Mouse (Mus musculus): ENCODE data around the gene Hspa5. TPM values are rescaled to one million over a fixed set of nuclear protein-coding genes. Genes with fewer than 3 reads are reported as not detected.
"Not testable (repeated sequence)": the region's sequence is repeated elsewhere in the genome, so short reads cannot be mapped to it uniquely, and the experiment has no call there.

Gene Hspa5
- polyA plus RNA-seq, 2 experiments = 253 to 479 TPM

DNA sequence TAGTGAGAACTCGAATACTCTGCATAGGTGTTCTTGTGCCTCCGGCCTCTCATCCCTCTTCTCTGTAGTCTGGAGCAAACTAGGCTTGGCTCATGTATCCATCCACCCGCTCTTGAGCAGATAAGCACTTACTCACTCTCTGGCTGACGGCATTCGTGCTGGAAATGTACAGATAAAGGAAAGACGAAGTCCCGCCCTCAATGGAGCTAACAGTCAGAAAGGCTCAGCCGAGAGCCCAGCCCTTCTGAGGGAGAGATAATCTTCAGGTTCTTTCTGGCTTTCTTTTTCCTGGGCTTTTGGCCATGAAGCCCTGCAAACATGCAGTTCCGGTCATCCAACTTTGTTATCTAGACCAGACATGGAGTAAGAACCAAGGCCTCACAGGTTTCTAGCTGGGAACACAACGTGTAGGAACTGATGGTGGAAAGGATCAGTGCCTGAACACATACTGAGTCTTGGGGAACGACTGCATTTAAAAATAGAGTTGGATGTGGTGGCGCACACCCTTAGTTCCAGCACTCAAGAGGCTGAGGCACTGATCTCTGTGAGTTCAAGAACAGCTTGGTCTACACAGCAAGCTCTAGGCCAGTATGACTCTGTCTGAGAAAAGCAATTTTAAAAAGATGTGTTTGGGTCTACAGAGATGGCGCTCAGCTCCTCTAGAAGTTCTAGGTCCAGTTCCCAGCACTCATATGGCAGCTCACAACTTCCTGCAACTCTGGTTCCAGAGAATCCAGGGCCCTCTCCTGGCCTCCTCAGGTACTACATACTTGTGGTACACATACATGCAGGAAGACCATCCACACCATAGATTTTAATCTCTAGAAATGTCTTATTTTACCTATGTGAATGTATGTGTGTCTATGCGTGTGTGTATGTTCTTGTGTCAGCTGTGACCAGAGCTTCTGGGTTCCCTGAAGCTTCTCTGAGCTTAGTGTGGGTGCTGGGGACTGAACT, 11.6 kb downstream of the Hspa5 start:
- DNase-seq (ENCODE audit: low read depth in 3 of 3, low spot score in 3 of 3) (peak; percentile 96 to 97 (median 97)), ATAC-seq (ENCODE audit: insufficient read depth) (peak; percentile 97)
- Histone ChIP-seq H3K4me1 (replicated peaks; ENCODE audit: control insufficient read depth in 2 of 2, insufficient read depth in 2 of 2, low read length in 1 of 2) (peaks cover 23 to 27% of the 10 kb centered on the region in 2 experiments), H3K27me3 (ENCODE audit: control insufficient read depth, insufficient read depth, low read length) (no peaks in the 10 kb centered on the region), H3K4me3 (ENCODE audit: insufficient read depth in 1 of 2, low read depth in 2 of 2, low read length in 2 of 2) (peak overlapping the region; percentile 6 to 28; a peak in 3 of 4 replicates), H3K9ac (replicated peaks) (peak overlapping the region; percentile 71), H3K4me2 (ENCODE audit: low read depth) (peak overlapping the region; percentile 76), H3K9me3 (ENCODE audit: control insufficient read depth, low read length) (no peaks in the 10 kb centered on the region), H3K36me3 (replicated peaks; ENCODE audit: control insufficient read depth, insufficient read depth, low read depth) (peaks cover 42% of the 10 kb centered on the region), H3K27ac (peak overlapping the region; percentile 98)
- TF ChIP-seq EP300 (IDR thresholded peaks at IDR 0.05; ENCODE audit: low read depth) = peak; percentile 92
- no peak for TF ChIP-seq CTCF (IDR thresholded peaks at IDR 0.05; ENCODE audit: low read depth)
- WGBS (ENCODE audit: insufficient replicate concordance) = 25% methylated on average over 14 of the region's 14 CpGs

GRCm38 (mm10) chr2:34784085-34784484, 12.3 kb downstream of the Hspa5 start:
- DNase-seq (ENCODE audit: low read depth in 3 of 3, low spot score in 3 of 3) (peak; percentile 56 to 68 (median 65)), ATAC-seq (ENCODE audit: insufficient read depth) (peak; percentile 18; the same call in 1 of the 2 replicates)
- peaks cover 37% of the 10 kb centered on the region for H3K36me3 ChIP-seq (replicated peaks; ENCODE audit: control insufficient read depth, insufficient read depth, low read depth)
- H3K9me3 ChIP-seq (ENCODE audit: control insufficient read depth, low read length) = no peaks in the 10 kb centered on the region
- H3K27me3 ChIP-seq (ENCODE audit: control insufficient read depth, insufficient read depth, low read length) = no peaks in the 10 kb centered on the region
- H3K27ac ChIP-seq = peak overlapping the region; percentile 98
- 71% methylated on average over 2 of the region's 2 CpGs for WGBS (ENCODE audit: insufficient replicate concordance)
- TF ChIP-seq CTCF (IDR thresholded peaks at IDR 0.05; ENCODE audit: low read depth) (peak; percentile 98), EP300 (IDR thresholded peaks at IDR 0.05; ENCODE audit: low read depth) (no peak)
- H3K4me1 ChIP-seq (replicated peaks; ENCODE audit: control insufficient read depth in 2 of 2, insufficient read depth in 2 of 2, low read length in 1 of 2) = peaks cover 23 to 27% of the 10 kb centered on the region in 2 experiments
- no peak overlapping the region for H3K4me3 ChIP-seq (ENCODE audit: insufficient read depth in 1 of 2, low read depth in 2 of 2, low read length in 2 of 2)
- peak overlapping the region; percentile 76; the same call in 1 of the 2 replicates for H3K4me2 ChIP-seq (ENCODE audit: low read depth)
- H3K9ac ChIP-seq (replicated peaks) = peak overlapping the region; percentile 51

- Histone ChIP-seq H3K9ac (replicated peaks) (no peak overlapping the region), H3K27me3 (ENCODE audit: control insufficient read depth, insufficient read depth, low read length) (no peaks in the 10 kb centered on the region), H3K4me2 (ENCODE audit: low read depth) (peak overlapping the region; percentile 32; the same call in 1 of the 2 replicates), H3K36me3 (replicated peaks; ENCODE audit: control insufficient read depth, insufficient read depth, low read depth) (peaks cover 5% of the 10 kb centered on the region), H3K27ac (no peak overlapping the region; the same call in 1 of the 2 replicates), H3K4me1 (replicated peaks; ENCODE audit: control insufficient read depth in 2 of 2, insufficient read depth in 2 of 2, low read length in 1 of 2) (no peaks in the 10 kb centered on the region), H3K9me3 (ENCODE audit: control insufficient read depth, low read length) (no peaks in the 10 kb centered on the region), H3K4me3 (ENCODE audit: insufficient read depth in 1 of 2, low read depth in 2 of 2, low read length in 2 of 2) (no peak overlapping the region; a peak in 1 of 4 replicates)
- DNase-seq (ENCODE audit: low read depth in 3 of 3, low spot score in 3 of 3) (no peak), ATAC-seq (ENCODE audit: insufficient read depth) (no peak)
- TF ChIP-seq CTCF (IDR thresholded peaks at IDR 0.05; ENCODE audit: low read depth) (0 out of 2 replicates have a peak, but pooled peaks have one; percentile 10), EP300 (IDR thresholded peaks at IDR 0.05; ENCODE audit: low read depth) (no peak)
- WGBS (ENCODE audit: insufficient replicate concordance) = 68% methylated on average over 8 of the region's 8 CpGs
Measured at GRCm38 (mm10) chr2:34790282-34790681, 18.5 kb downstream of the Hspa5 start.

DNA sequence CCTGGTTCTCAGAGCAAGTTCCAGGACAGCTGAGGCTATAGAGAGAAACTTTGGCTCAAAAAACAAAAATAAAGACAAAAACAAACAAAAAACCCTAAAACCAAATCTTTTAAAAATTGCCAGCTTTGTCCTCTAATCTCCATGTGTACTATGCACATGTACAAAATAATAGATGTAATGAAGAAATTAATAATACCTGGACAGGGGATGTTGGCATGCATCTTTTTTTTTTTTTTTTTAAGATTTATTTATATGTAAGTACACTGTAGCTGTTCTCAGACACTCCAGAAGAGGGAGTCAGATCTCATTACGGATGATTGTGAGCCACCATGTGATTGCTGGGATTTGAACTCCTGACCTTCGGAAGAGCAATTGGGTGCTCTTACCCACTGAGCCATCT, 20.8 kb downstream of the Hspa5 start:
- peak; percentile 25; the same call in 1 of the 2 replicates for TF ChIP-seq CTCF (IDR thresholded peaks at IDR 0.05; ENCODE audit: low read depth)
- H3K9me3 ChIP-seq (ENCODE audit: control insufficient read depth, low read length); H3K4me2 ChIP-seq (ENCODE audit: low read depth); H3K27ac ChIP-seq; DNase-seq (ENCODE audit: low read depth in 3 of 3, low spot score in 3 of 3); H3K4me1 ChIP-seq (replicated peaks; ENCODE audit: control insufficient read depth in 2 of 2, insufficient read depth in 2 of 2, low read length in 1 of 2); H3K27me3 ChIP-seq (ENCODE audit: control insufficient read depth, insufficient read depth, low read length); H3K9ac ChIP-seq (replicated peaks); H3K36me3 ChIP-seq (replicated peaks; ENCODE audit: control insufficient read depth, insufficient read depth, low read depth); H3K4me3 ChIP-seq (ENCODE audit: insufficient read depth in 1 of 2, low read depth in 2 of 2, low read length in 2 of 2); ATAC-seq (ENCODE audit: insufficient read depth): not testable (repeated sequence)
- 76% methylated on average over 2 of the region's 2 CpGs for WGBS (ENCODE audit: insufficient replicate concordance)

DNA sequence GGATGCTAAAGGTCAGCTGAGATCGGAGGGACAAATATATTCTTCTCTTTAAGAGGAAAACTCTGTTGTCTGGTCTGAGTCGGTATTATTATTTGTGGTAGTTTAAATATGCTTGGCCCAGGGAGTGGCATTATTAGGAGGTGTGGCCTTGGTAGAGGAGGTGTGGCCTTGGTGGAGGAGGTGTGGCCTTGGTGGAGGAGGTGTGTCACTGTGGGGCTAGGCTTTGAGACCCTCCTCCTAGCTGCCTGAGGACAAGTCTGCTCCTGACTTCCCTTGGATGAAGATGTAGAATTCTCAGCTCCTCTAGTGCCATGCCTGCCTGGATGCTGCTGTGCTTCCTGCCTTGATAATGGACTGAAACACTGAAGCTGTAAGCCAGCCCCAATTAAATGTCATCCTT, 22.7 kb downstream of the Hspa5 start:
- no peak for DNase-seq (ENCODE audit: low read depth in 3 of 3, low spot score in 3 of 3)
- H3K9ac ChIP-seq (replicated peaks) = no peak overlapping the region
- H3K4me2 ChIP-seq (ENCODE audit: low read depth) = no peak overlapping the region
- no peak overlapping the region for H3K4me3 ChIP-seq (ENCODE audit: insufficient read depth in 1 of 2, low read depth in 2 of 2, low read length in 2 of 2)
- no peaks in the 10 kb centered on the region; the same call in 1 of the 2 replicates for H3K36me3 ChIP-seq (replicated peaks; ENCODE audit: control insufficient read depth, insufficient read depth, low read depth)
- no peak for TF ChIP-seq CTCF (IDR thresholded peaks at IDR 0.05; ENCODE audit: low read depth)
- H3K27ac ChIP-seq = no peak overlapping the region
- H3K4me1 ChIP-seq (replicated peaks; ENCODE audit: control insufficient read depth in 2 of 2, insufficient read depth in 2 of 2, low read length in 1 of 2) = peaks cover 6 to 10% of the 10 kb centered on the region in 2 experiments
- ATAC-seq (ENCODE audit: insufficient read depth) = no peak
- no peaks in the 10 kb centered on the region for H3K9me3 ChIP-seq (ENCODE audit: control insufficient read depth, low read length)
- 85% methylated on average over 2 of the region's 2 CpGs for WGBS (ENCODE audit: insufficient replicate concordance)
- H3K27me3 ChIP-seq (ENCODE audit: control insufficient read depth, insufficient read depth, low read length) = no peaks in the 10 kb centered on the region
